Mouse (Mus musculus): ENCODE measurements around the gene Ube2o. TPM values are rescaled to one million over a fixed set of nuclear protein-coding genes. Genes with fewer than 3 reads are reported as not detected.
A peak's percentile ranks its signal among the peaks of the same experiment; 100 is the strongest.

The Ube2o gene
- polyA plus RNA-seq (2015; fragmentation: Nextera tagmentation; extraction: Ambion mirVana), result 5.8 and 6.4 TPM in 2 replicates

DNA sequence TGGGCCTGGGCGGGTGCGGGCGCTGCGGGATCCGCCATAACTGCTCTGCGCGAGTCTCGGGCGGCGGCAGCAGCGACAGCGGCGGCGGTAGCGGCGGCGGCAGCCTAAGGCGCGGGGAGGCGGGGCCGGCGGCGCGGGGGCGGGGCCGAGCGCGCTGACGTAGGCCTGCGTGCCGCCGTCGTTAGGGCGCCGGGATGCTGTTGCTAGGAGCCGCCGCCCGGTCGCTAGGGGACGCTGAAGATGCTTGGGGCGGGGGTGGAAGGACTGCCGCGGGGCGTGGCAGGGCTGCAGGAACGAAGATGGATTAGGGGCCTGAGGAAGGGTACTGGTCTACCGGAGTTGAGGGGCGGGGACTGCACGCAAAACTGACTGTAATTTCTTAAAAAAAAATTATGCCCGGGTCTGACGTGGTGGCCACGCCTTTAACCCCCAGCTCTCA, at the start of gene Ube2o:
Gene Ube2o (minus strand): TSS at position 72 of the 439 bp plus-strand sequence.
- peak within 1 kb of the TSS; percentile 91 for H3K4me2 ChIP-seq (replicated peaks; ENCODE audit: low read depth, low read length)
- H3K9ac ChIP-seq (replicated peaks; ENCODE audit: low read length), result peak within 1 kb of the TSS; percentile 93
- no peaks in the 10 kb centered on the region for H3K27me3 ChIP-seq (ENCODE audit: insufficient read depth, low read length)
- peak; percentile 88 for ATAC-seq (ENCODE audit: low FRiP score, low TSS enrichment)
- no peaks in the 10 kb centered on the region for H3K36me3 ChIP-seq (ENCODE audit: insufficient read depth, low read length)
- peaks cover 12% of the 10 kb centered on the region for H3K4me1 ChIP-seq (ENCODE audit: insufficient read depth, low read length)
- H3K4me3 ChIP-seq (ENCODE audit: low read length), result peak within 1 kb of the TSS; percentile 94
- H3K27ac ChIP-seq (ENCODE audit: low read length), result peak within 1 kb of the TSS; percentile 72
- WGBS, result under 1% methylated on average over 33 of the region's 51 CpGs
- no peaks in the 10 kb centered on the region for H3K9me3 ChIP-seq (ENCODE audit: low read length)

DNA sequence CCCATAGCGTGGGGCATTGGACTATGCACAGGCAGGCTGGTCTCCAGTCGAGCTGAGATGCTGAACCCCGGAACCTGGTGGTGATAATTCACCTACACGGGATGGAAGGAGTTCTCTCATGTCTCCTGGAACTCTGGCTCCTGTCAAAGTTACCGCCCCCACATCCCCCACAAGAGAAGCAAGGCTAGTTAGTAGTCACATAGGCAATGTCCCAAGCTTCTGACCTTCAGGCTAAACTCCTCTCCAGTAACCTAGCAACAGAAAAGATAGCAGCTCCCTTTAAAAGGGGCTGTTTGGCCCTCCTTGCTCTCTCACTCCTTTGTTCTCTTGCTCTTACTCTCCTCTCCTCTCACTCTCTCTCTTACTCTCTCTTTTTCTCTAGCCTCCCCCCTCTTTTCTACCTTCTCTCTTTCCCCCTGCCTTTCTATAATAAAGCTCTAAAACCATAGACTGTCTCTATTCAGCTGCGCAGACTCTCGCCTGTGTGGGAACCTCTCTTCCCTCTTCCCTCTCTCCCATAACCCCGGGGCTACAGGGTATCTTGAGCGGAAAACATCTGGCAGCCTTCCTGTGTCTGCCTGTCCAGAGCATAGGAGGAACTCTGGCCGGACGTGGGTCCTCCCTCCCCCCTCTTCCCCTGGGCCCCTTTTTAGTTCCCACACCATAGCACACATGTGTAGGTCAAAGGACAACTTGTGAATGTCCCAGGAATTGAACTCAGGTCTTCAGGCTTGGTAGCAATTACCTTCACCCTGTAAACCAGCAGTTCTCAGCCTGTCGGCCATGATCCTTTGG, 49.1 kb upstream of the Ube2o start:
- Histone ChIP-seq H3K4me2 (replicated peaks; ENCODE audit: low read depth, low read length) (no peak overlapping the region), H3K27ac (ENCODE audit: low read length) (no peak overlapping the region), H3K36me3 (ENCODE audit: insufficient read depth, low read length) (no peaks in the 10 kb centered on the region), H3K27me3 (ENCODE audit: insufficient read depth, low read length) (no peaks in the 10 kb centered on the region), H3K9ac (replicated peaks; ENCODE audit: low read length) (no peak overlapping the region), H3K4me1 (ENCODE audit: insufficient read depth, low read length) (0 out of 2 replicates have a peak, but pooled peaks cover 5% of the 10 kb centered on the region), H3K4me3 (ENCODE audit: low read length) (no peak overlapping the region), H3K9me3 (ENCODE audit: low read length) (no peaks in the 10 kb centered on the region)
- ATAC-seq (ENCODE audit: low FRiP score, low TSS enrichment), result 0 out of 2 replicates have a peak, but pooled peaks have one; percentile 14
- WGBS, result 34% methylated on average over 12 of the region's 12 CpGs

DNA sequence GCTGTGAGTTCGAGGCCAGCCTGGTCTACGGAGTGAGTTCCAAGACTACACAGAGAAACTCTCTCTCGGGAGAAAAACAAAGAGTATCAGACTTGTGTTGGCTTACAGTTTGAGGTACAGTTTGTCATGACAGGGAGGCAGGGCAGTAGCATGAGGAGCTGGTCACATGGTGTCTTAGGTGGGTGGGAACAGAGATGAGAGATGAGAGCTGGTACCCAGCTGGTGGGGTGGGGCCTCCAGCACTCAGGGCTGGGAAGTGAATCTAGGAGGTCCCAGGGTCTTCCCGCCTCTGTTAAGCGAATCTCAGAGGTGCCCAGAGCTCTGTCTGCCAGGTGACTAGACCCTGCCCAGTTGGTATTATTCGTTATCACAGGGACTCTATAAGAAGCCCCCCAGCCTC, 48.2 kb upstream of the Ube2o start:
- H3K27me3 ChIP-seq (ENCODE audit: insufficient read depth, low read length), result no peaks in the 10 kb centered on the region
- 87% methylated on average over 6 of the region's 6 CpGs for WGBS
- no peak overlapping the region for H3K4me3 ChIP-seq (ENCODE audit: low read length)
- no peaks in the 10 kb centered on the region for H3K36me3 ChIP-seq (ENCODE audit: insufficient read depth, low read length)
- H3K4me2 ChIP-seq (replicated peaks; ENCODE audit: low read depth, low read length), result no peak overlapping the region
- no peak overlapping the region for H3K27ac ChIP-seq (ENCODE audit: low read length)
- H3K9me3 ChIP-seq (ENCODE audit: low read length), result no peaks in the 10 kb centered on the region
- peaks cover 6% of the 10 kb centered on the region for H3K4me1 ChIP-seq (ENCODE audit: insufficient read depth, low read length)
- no peak for ATAC-seq (ENCODE audit: low FRiP score, low TSS enrichment)
- no peak overlapping the region for H3K9ac ChIP-seq (replicated peaks; ENCODE audit: low read length)

DNA sequence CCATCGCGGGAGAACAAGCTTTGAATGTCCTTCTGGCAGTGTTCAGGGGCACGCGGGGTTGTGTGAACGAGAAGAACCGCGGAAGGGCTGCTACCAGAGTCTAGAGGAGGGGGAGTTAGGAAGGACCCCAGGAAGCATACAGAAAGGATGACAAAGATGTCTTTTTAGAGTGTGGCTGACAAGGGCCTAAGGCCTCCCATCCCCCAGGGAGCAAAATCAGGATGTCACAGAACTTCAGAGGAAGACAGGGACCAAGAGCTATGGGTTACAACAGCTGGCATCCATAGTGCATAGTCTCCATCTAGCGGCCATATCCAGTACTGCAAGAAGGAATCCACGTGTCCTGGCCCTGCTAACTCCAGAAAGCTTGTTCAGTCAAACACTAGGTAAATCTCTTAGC, 47.5 kb upstream of the Ube2o start:
- peaks cover 9% of the 10 kb centered on the region for H3K4me1 ChIP-seq (ENCODE audit: insufficient read depth, low read length)
- no peak for ATAC-seq (ENCODE audit: low FRiP score, low TSS enrichment)
- WGBS, result 57% methylated on average over 9 of the region's 9 CpGs
- no peaks in the 10 kb centered on the region for H3K27me3 ChIP-seq (ENCODE audit: insufficient read depth, low read length)
- no peaks in the 10 kb centered on the region for H3K36me3 ChIP-seq (ENCODE audit: insufficient read depth, low read length)
- no peak overlapping the region for H3K4me2 ChIP-seq (replicated peaks; ENCODE audit: low read depth, low read length)
- no peaks in the 10 kb centered on the region for H3K9me3 ChIP-seq (ENCODE audit: low read length)
- 0 out of 2 replicates have a peak overlapping the region, but pooled peaks have one; percentile 3 for H3K9ac ChIP-seq (replicated peaks; ENCODE audit: low read length)
- no peak overlapping the region; the same call in 1 of the 2 replicates for H3K27ac ChIP-seq (ENCODE audit: low read length)
- no peak overlapping the region for H3K4me3 ChIP-seq (ENCODE audit: low read length)

DNA sequence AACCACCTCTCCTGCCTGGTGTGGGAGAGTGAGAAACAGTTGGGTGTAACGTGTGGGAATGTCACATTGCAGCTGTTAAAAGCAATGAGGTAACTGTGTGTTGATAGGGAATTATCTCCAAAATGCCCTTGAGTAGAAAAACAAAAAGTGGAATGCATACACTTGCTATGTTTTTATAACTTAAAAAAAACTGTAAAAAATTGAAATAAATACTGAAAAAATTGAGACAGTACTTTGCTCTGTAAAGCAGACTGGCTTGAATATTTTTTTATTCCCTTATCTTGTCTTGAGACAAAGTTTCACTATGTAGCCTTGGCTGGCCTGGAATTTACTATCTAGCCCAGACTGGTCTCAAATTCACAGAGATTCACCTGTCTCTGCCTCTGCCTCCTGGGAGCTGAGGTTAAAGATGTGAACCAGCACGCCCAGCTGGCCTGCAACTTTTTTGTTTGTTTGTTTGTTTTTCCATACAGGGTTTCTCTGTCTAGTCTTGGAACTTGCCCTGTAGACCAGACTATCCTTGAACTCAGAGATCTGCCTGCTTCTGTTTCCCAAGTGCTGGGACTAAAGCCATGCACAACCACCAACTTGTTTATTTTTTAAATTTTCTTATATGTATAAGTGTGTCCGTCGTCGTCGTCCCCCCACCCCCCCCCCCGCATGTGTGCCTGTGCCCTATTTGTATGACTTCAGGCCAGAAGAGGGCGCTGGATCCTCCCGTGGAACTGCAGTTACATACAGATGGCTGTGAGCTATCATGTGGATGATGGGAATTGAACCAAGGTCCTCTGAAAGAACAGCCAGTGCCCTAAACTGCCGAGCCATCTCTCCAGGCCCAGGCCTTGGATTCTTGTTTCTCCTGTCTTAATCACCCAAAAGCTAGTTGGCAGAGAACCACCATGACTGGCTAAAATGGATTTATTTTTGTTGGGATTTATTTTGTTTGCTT, 46.1 kb upstream of the Ube2o start:
- H3K4me2 ChIP-seq (replicated peaks; ENCODE audit: low read depth, low read length), result no peak overlapping the region
- H3K4me3 ChIP-seq (ENCODE audit: low read length), result no peak overlapping the region
- H3K4me1 ChIP-seq (ENCODE audit: insufficient read depth, low read length), result peaks cover 22% of the 10 kb centered on the region
- H3K9me3 ChIP-seq (ENCODE audit: low read length), result no peaks in the 10 kb centered on the region
- no peaks in the 10 kb centered on the region for H3K27me3 ChIP-seq (ENCODE audit: insufficient read depth, low read length)
- H3K36me3 ChIP-seq (ENCODE audit: insufficient read depth, low read length), result no peaks in the 10 kb centered on the region
- WGBS, result 37% methylated on average over 10 of the region's 10 CpGs
- no peak overlapping the region for H3K9ac ChIP-seq (replicated peaks; ENCODE audit: low read length)
- ATAC-seq (ENCODE audit: low FRiP score, low TSS enrichment), result no peak
- no peak overlapping the region for H3K27ac ChIP-seq (ENCODE audit: low read length)

DNA sequence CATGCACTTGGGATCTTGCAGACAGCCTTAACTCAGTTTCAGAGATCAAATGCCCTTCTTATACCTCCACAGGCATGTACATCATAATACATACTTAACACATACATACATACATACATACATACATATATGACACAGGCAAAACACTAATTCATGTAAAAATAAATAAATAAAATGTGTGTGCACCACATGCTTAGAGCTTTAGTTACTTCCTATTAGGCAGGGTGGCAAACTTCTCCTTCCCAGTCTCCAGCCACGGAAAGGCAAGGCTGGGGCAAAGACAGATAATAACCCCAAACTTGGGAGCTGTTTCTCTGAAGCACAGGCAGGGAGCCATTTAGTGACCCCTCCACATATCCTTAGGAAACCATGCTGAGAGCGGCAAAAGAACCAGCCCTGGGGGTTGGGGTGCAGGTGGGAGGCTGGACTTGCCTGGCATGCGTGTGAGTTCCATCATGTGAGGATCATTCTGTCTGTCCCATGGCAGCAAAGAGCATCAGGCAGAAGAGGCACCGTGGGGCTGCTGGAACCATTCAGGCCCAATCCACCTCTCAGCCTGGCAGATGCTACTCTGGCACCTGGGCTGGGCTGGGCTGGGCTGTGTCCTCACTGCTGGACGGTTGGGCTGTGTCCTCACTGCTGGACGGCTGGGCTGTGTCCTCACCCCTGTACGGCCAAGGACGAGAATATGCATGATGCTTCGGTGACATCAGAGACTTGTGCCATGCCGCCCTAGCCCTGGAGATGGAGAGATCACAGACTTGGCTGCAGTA, 45.2 kb upstream of the Ube2o start, which contains the start of gene Rhbdf2:
Gene Rhbdf2 (minus strand): TSS at position 721 of the 773 bp plus-strand sequence.
- no peak within 1 kb of the TSS for H3K4me2 ChIP-seq (replicated peaks; ENCODE audit: low read depth, low read length)
- no peak within 1 kb of the TSS for H3K4me3 ChIP-seq (ENCODE audit: low read length)
- no peak within 1 kb of the TSS for H3K9ac ChIP-seq (replicated peaks; ENCODE audit: low read length)
- H3K27me3 ChIP-seq (ENCODE audit: insufficient read depth, low read length), result no peaks in the 10 kb centered on the region
- peaks cover 31% of the 10 kb centered on the region for H3K4me1 ChIP-seq (ENCODE audit: insufficient read depth, low read length)
- no peak for ATAC-seq (ENCODE audit: low FRiP score, low TSS enrichment)
- H3K9me3 ChIP-seq (ENCODE audit: low read length), result no peaks in the 10 kb centered on the region
- H3K36me3 ChIP-seq (ENCODE audit: insufficient read depth, low read length), result no peaks in the 10 kb centered on the region
- 67% methylated on average over 10 of the region's 10 CpGs for WGBS
- H3K27ac ChIP-seq (ENCODE audit: low read length), result no peak within 1 kb of the TSS

DNA sequence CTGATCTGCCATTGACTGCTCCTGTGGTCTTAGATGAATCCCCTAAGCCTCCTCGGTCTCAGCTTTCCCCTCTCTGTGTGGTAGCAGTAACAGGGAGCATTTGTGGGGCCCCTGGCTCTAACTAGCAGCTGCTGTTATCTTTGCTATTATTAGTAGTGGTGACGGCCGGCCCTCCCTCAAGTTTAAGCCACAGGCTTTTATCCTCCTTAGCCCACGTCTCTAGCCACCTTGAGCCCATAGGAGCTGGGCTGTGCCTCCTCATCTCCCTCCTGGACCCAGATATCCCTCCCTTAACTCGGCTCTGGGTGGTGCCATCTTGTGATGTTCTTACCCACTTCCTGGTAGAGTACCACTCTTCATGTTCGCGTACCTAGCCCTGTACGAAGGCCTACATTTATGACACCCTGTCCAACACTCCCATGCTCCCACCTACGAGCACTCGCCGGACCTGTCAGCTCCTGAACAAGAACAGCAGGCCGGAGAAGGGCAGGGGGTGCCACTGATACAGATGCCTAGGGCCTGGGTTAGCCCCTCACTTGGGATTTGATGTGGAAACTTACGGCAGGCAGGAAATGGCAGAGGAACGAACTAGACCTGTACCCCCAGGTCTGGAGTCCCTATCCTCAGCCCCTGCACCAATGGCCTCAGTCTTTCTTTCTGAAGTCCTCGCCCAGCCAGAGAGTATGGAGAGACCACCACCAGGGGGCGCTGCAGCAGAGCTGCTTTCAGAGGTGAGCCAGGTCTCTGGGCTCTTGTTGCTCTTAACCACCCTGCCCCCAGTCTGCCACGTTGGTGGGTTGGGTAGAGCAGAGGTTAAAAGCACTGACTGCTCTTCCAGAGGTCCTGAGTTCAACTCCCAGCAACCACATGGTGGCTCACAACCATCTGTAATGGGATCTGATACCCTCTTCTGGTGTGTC, 44.1 kb upstream of the Ube2o start:
- Histone ChIP-seq H3K36me3 (ENCODE audit: insufficient read depth, low read length) (no peaks in the 10 kb centered on the region), H3K9ac (replicated peaks; ENCODE audit: low read length) (no peak overlapping the region), H3K27ac (ENCODE audit: low read length) (no peak overlapping the region), H3K4me3 (ENCODE audit: low read length) (no peak overlapping the region), H3K4me2 (replicated peaks; ENCODE audit: low read depth, low read length) (no peak overlapping the region), H3K4me1 (ENCODE audit: insufficient read depth, low read length) (peaks cover 41% of the 10 kb centered on the region), H3K9me3 (ENCODE audit: low read length) (no peaks in the 10 kb centered on the region), H3K27me3 (ENCODE audit: insufficient read depth, low read length) (no peaks in the 10 kb centered on the region)
- WGBS, result 79% methylated on average over 17 of the region's 17 CpGs
- no peak for ATAC-seq (ENCODE audit: low FRiP score, low TSS enrichment)

DNA sequence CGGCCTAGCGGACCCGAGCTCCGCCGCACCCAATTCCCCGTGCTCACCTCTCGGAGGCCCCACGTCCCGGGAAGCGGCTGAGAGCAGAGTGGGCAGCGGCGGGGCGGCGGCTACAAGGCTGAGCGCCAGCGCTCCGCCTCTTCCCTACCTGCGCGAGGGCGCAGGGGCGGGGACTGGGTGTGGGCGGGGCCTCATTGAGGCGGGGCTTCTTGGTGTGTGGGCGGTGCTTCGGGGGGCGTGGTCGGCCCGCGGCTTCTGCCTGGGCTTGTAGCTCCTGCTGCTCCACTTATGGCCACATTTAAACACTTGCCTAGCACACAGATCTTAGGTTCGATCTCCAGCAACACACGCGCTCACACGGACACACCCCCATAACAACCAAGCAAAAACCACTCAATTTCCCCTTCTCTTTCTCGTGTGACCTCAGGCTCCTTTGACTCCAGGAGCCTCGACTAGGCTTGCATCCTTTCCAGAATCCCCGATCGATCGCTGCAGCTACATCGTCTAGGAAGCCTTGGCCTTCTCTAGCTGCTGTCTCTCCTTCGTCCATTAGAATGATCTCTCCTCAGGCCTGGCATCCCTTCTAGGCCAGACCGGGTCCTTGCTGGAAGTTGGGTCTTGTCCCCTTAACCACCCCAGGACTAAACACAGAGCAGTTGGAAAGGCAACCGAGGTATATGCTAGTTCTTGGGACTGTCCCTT, 43.0 kb upstream of the Ube2o start:
- Histone ChIP-seq H3K27me3 (ENCODE audit: insufficient read depth, low read length) (no peaks in the 10 kb centered on the region), H3K9ac (replicated peaks; ENCODE audit: low read length) (peak overlapping the region; percentile 77), H3K4me2 (replicated peaks; ENCODE audit: low read depth, low read length) (peak overlapping the region; percentile 82), H3K36me3 (ENCODE audit: insufficient read depth, low read length) (no peaks in the 10 kb centered on the region), H3K4me1 (ENCODE audit: insufficient read depth, low read length) (peaks cover 46% of the 10 kb centered on the region), H3K27ac (ENCODE audit: low read length) (no peak overlapping the region; the same call in 1 of the 2 replicates), H3K9me3 (ENCODE audit: low read length) (no peaks in the 10 kb centered on the region), H3K4me3 (ENCODE audit: low read length) (peak overlapping the region; percentile 74)
- ATAC-seq (ENCODE audit: low FRiP score, low TSS enrichment), result peak; percentile 60
- 13% methylated on average over 37 of the region's 42 CpGs for WGBS

All from kidney, embryonic 16.5 days (tissue).